ENCODE assay signal across 10 mouse cellular contexts in genomic region chr5:65538829-65539228, GRCm38 (mm10). TPM values are rescaled to one million over a fixed set of nuclear protein-coding genes. Genes with fewer than 3 reads are reported as not detected.
A peak's percentile ranks its signal among the peaks of the same experiment; 100 is the strongest.
DNase-seq lines count a peak whose midpoint lies in the region; ATAC-seq and TF ChIP-seq lines count a peak whose summit lies in the region.
"Had no signal": no experiment of that assay in that cellular context is flagged by ENCODE, and none has a peak within 500 bp of the region (broad histone marks: within the 10 kb centered on the region; RNA-seq: fewer than 3 reads in every experiment).

No protein-coding gene starts in this region.

- intact Hi-C loops in heart, adult 2 months (cut with DNase I), result loop anchor here (5.0 to 10.0 kb wide), 3 partner anchors 43 to 204 kb away; partner anchors contain the start of genes Rfc1 and Ugdh
- intact Hi-C loops in heart, postnatal 36 days (cut with DNase I), result loop anchor here (10.0 kb wide), 1 partner anchor 226 kb away; the partner anchor contains the start of gene N4bp2

- TF ChIP-seq CTCF in heart, adult 2 months (IDR thresholded peaks at IDR 0.05), result no peak
- TF ChIP-seq CTCF in CH12.LX (conservative IDR thresholded peaks at IDR 0.05 in 1 of 2, IDR thresholded peaks at IDR 0.05 in 1 of 2; ENCODE audit: low read depth in 2 of 2, low read length in 2 of 2), result no peak
- no peak for TF ChIP-seq CTCF in forebrain, postnatal 0 days (IDR thresholded peaks at IDR 0.05; ENCODE audit: low read depth)

- 18% methylated on average over 4 of the region's 4 CpGs for WGBS in heart, adult 2 months
- WGBS in forebrain, postnatal 0 days, result 14% methylated on average over 4 of the region's 4 CpGs
- 30% methylated on average over 4 of the region's 4 CpGs for WGBS in liver, embryonic 15.5 days (ENCODE audit: insufficient replicate concordance)

- H3K4me1 ChIP-seq in heart, adult 2 months (ENCODE audit: control insufficient read depth, insufficient read depth, low read length), result peaks cover 9% of the 10 kb centered on the region
- peaks cover 2 to 31% of the 10 kb centered on the region in 2 experiments; a peak in 3 of 4 replicates for H3K4me1 ChIP-seq in CH12.LX (ENCODE audit: control insufficient read depth in 1 of 2, insufficient read depth in 2 of 2)
- H3K4me1 ChIP-seq in forebrain, postnatal 0 days (ENCODE audit: insufficient read depth), result peaks cover 11% of the 10 kb centered on the region; the same call in 1 of the 2 replicates
- peaks cover 36% of the 10 kb centered on the region for H3K4me1 ChIP-seq in liver, embryonic 15.5 days (replicated peaks)

- no peak for DNase-seq in heart, adult 2 months
- no peak for DNase-seq in heart, postnatal 36 days
- no peak for DNase-seq in CH12.LX (ENCODE audit: extremely low read depth)
- DNase-seq in forebrain, postnatal 0 days, result no peak
- DNase-seq in embryo, embryonic 11 days, result no peak
- no peak for DNase-seq in frontal cortex, postnatal 14 days (ENCODE audit: low spot score in 2 of 2)
- DNase-seq: lung, adult 18-20 months had no signal

- no peaks in the 10 kb centered on the region for H3K27me3 ChIP-seq in heart, adult 2 months (ENCODE audit: control insufficient read depth, insufficient read depth, low read length)
- no peaks in the 10 kb centered on the region for H3K27me3 ChIP-seq in CH12.LX (replicated peaks)
- no peaks in the 10 kb centered on the region for H3K27me3 ChIP-seq in forebrain, postnatal 0 days (ENCODE audit: insufficient read depth, low read length)
- no peaks in the 10 kb centered on the region for H3K27me3 ChIP-seq in liver, embryonic 15.5 days

- H3K9me3 ChIP-seq in CH12.LX (replicated peaks; ENCODE audit: low read length), result no peaks in the 10 kb centered on the region
- no peaks in the 10 kb centered on the region for H3K9me3 ChIP-seq in forebrain, postnatal 0 days (ENCODE audit: low read length)
- no peaks in the 10 kb centered on the region for H3K9me3 ChIP-seq in liver, embryonic 15.5 days (replicated peaks)

- H3K79me2 ChIP-seq in heart, adult 2 months (replicated peaks; ENCODE audit: control insufficient read depth, insufficient read depth, low read length), result peaks cover 4% of the 10 kb centered on the region
- peaks cover 58% of the 10 kb centered on the region for H3K79me2 ChIP-seq in CH12.LX (replicated peaks; ENCODE audit: control insufficient read depth, extremely low read depth, insufficient read depth, poor library complexity, severe bottlenecking)

- H3K4me2 ChIP-seq in CH12.LX (ENCODE audit: insufficient read depth, low read depth, poor library complexity, severe bottlenecking), result peak overlapping the region; percentile 67; the same call in 1 of the 2 replicates
- peak overlapping the region; percentile 39 for H3K4me2 ChIP-seq in forebrain, postnatal 0 days (ENCODE audit: low read depth)
- peak overlapping the region; percentile 67 for H3K4me2 ChIP-seq in liver, embryonic 15.5 days

- TF ChIP-seq EP300 in heart, adult 2 months (IDR thresholded peaks at IDR 0.05; ENCODE audit: insufficient read depth, low read depth, low read length), result no peak
- TF ChIP-seq EP300 in CH12.LX (IDR thresholded peaks at IDR 0.05; ENCODE audit: low read length), result no peak

- no peak for TF ChIP-seq POLR2A in heart, adult 2 months (IDR thresholded peaks at IDR 0.05; ENCODE audit: insufficient read depth, low read depth, low read length)
- no peak for TF ChIP-seq POLR2A in CH12.LX (IDR thresholded peaks at IDR 0.05; ENCODE audit: low read depth, low read length)

- no peak for TF ChIP-seq RAD21 in CH12.LX (IDR thresholded peaks at IDR 0.05; ENCODE audit: low read depth, low read length)

- peak overlapping the region; percentile 96 for H3K4me3 ChIP-seq in heart, adult 2 months
- peak overlapping the region in 2 of 3 experiments; percentile 87 to 95 for H3K4me3 ChIP-seq in CH12.LX (replicated peaks in 1 of 3; ENCODE audit: low read depth in 2 of 3, low read length in 2 of 3, poor library complexity in 1 of 3)
- peak overlapping the region; percentile 20; the same call in 1 of the 2 replicates for H3K4me3 ChIP-seq in forebrain, postnatal 0 days (ENCODE audit: low read depth, low read length)
- peak overlapping the region; percentile 45 for H3K4me3 ChIP-seq in liver, embryonic 15.5 days (replicated peaks)

- H3K27ac ChIP-seq in heart, adult 2 months, result no peak overlapping the region
- no peak overlapping the region for H3K27ac ChIP-seq in CH12.LX (ENCODE audit: insufficient read depth, low read depth)
- H3K27ac ChIP-seq in forebrain, postnatal 0 days (ENCODE audit: low read depth, low read length), result no peak overlapping the region
- no peak overlapping the region for H3K27ac ChIP-seq in liver, embryonic 15.5 days (replicated peaks)

- H3K9ac ChIP-seq in heart, adult 2 months (ENCODE audit: low read depth, low read length), result no peak overlapping the region
- peak overlapping the region; percentile 77; the same call in 1 of the 2 replicates for H3K9ac ChIP-seq in CH12.LX (ENCODE audit: insufficient read depth, low read depth)
- H3K9ac ChIP-seq in forebrain, postnatal 0 days, result no peak overlapping the region
- no peak overlapping the region; the same call in 1 of the 2 replicates for H3K9ac ChIP-seq in liver, embryonic 15.5 days

- in situ Hi-C loops in CH12.LX (cut with MboI; ENCODE audit: low pct_ligation_motif_present, low pct_unique_long_range_greater_than_20kb, low sequenced_read_pairs), result no loop called here

- no peak for ATAC-seq in forebrain, postnatal 0 days
- ATAC-seq in liver, embryonic 15.5 days (ENCODE audit: insufficient read depth), result no peak
- no peak for ATAC-seq in cerebellum, adult (ENCODE audit: insufficient number of reproducible peaks, low FRiP score, low TSS enrichment)

- dilution Hi-C loops in CH12.LX (cut with MboI; ENCODE audit: extremely low pct_ligation_motif_present, extremely low pct_unique_long_range_greater_than_20kb, low sequenced_read_pairs), result no loop called here

- H3K36me3 ChIP-seq in heart, adult 2 months (ENCODE audit: control insufficient read depth, insufficient read depth, low read length), result peaks cover 13% of the 10 kb centered on the region
- H3K36me3 ChIP-seq in CH12.LX (replicated peaks in 1 of 2; ENCODE audit: control insufficient read depth in 1 of 2, insufficient read depth in 1 of 2, low read length in 1 of 2), result peaks cover 3 to 16% of the 10 kb centered on the region in 2 experiments
- no peaks in the 10 kb centered on the region for H3K36me3 ChIP-seq in forebrain, postnatal 0 days (ENCODE audit: insufficient read depth)
- H3K36me3 ChIP-seq in liver, embryonic 15.5 days (replicated peaks), result 0 out of 2 replicates have a peak, but pooled peaks cover 20% of the 10 kb centered on the region

TF ChIP-seq in CH12.LX, 34 proteins besides CTCF, POLR2A, EP300 and RAD21:
- TF ChIP-seq GABPA (IDR thresholded peaks at IDR 0.05; ENCODE audit: insufficient replicate concordance, low read depth, low read length) (no peak), CHD1 (IDR thresholded peaks at IDR 0.05; ENCODE audit: low read depth, low read length) (0 out of 2 replicates have a peak, but pooled peaks have one; percentile 38)

RNA-seq across cellular contexts. Expression of gene Ube2k, which starts 1.8 kb away (rescaled TPM):
- total RNA-seq in heart, adult 2 months (2021), result 10 to 100 TPM; 57.3 to 70.3 TPM
- 21.4 and 34.5 TPM in 2 replicates for polyA plus RNA-seq in heart, adult 2 months (2012; rRNA removed)
- 10 to 100 TPM; 59.4 to 67.6 TPM for total RNA-seq in heart, postnatal 36 days (2021)
- total RNA-seq in CH12.LX (2012; rRNA removed), result 56.7 and 58.8 TPM in 2 replicates
- total RNA-seq in CH12.LX (2014; rRNA removed), result 51.4 and 54.9 TPM in 2 replicates
- polyA plus RNA-seq in CH12.LX (2012; ENCODE audit: insufficient read length, low read depth), result 293 and 310 TPM in 2 replicates
- 44.8 and 55.8 TPM in 2 replicates for total RNA-seq in forebrain, postnatal 0 days (2014; rRNA removed)
- polyA plus RNA-seq in forebrain, postnatal 0 days (2015; fragmentation: Nextera tagmentation; extraction: Ambion mirVana), result 172 and 207 TPM in 2 replicates
- 73.5 and 81.5 TPM in 2 replicates for polyA plus RNA-seq in liver, embryonic 15.5 days (2015; fragmentation: Nextera tagmentation; extraction: Ambion mirVana)

RNA-seq across cellular contexts. Expression of gene Smim14, which starts 1.8 kb away (rescaled TPM):
- total RNA-seq in heart, adult 2 months (2021), result 10 to 100 TPM; 97.1 to 97.3 TPM
- 94.2 and 133 TPM in 2 replicates for polyA plus RNA-seq in heart, adult 2 months (2012; rRNA removed)
- 10 to 100 TPM; 88.8 to 95.0 TPM for total RNA-seq in heart, postnatal 36 days (2021)
- 9.7 and 11.4 TPM in 2 replicates for total RNA-seq in CH12.LX (2012; rRNA removed)
- total RNA-seq in CH12.LX (2014; rRNA removed), result 46.4 and 50.2 TPM in 2 replicates
- polyA plus RNA-seq in CH12.LX (2012; ENCODE audit: insufficient read length, low read depth), result 19.3 and 19.7 TPM in 2 replicates
- 139 and 158 TPM in 2 replicates for total RNA-seq in forebrain, postnatal 0 days (2014; rRNA removed)
- 255 and 269 TPM in 2 replicates for polyA plus RNA-seq in forebrain, postnatal 0 days (2015; fragmentation: Nextera tagmentation; extraction: Ambion mirVana)
- 45.0 and 45.8 TPM in 2 replicates for polyA plus RNA-seq in liver, embryonic 15.5 days (2015; fragmentation: Nextera tagmentation; extraction: Ambion mirVana)

RNA-seq across cellular contexts. Expression of gene Gm43552, which starts 46.2 kb away (rescaled TPM):
- not detected for total RNA-seq in heart, adult 2 months (2021)
- not detected in 2 replicates for polyA plus RNA-seq in heart, adult 2 months (2012; rRNA removed)
- total RNA-seq in heart, postnatal 36 days (2021), result 1 to 10 TPM in 1 of 2 experiments, not detected in 1; 2.1 TPM
- total RNA-seq in CH12.LX (2012; rRNA removed) (not detected in 2 replicates), CH12.LX (2014; rRNA removed) (not detected in 2 replicates)
- 1.5 and 2.1 TPM in 2 replicates for polyA plus RNA-seq in CH12.LX (2012; ENCODE audit: insufficient read length, low read depth)
- total RNA-seq in forebrain, postnatal 0 days (2014; rRNA removed), result not detected in 2 replicates
- polyA plus RNA-seq in forebrain, postnatal 0 days (2015; fragmentation: Nextera tagmentation; extraction: Ambion mirVana), result 1.3 TPM in 1 of 2 replicates, not detected in the other
- polyA plus RNA-seq in liver, embryonic 15.5 days (2015; fragmentation: Nextera tagmentation; extraction: Ambion mirVana), result not detected in 2 replicates
- total RNA-seq: common myeloid progenitor, adult 5-6 weeks had no signal

Comparison
In these comparisons a context has a peak if more than half of its experiments do, and no peak if none do; other contexts are left out.
1. H3K4me3 ChIP-seq: peak in every context shown above with its lines; median percentile 96 in heart, adult 2 months; 91 in CH12.LX; 45 in liver, embryonic 15.5 days; 20 in forebrain, postnatal 0 days.